Mouse (Mus musculus): ENCODE results near the gene Plekhg3. TPM values are rescaled to one million over a fixed set of nuclear protein-coding genes. Genes with fewer than 3 reads are reported as not detected.

The Plekhg3 gene
- total RNA-seq, 2 experiments from 2014 or later, result 22.9 to 24.4 TPM

GRCm38 (mm10) chr12:76583454-76583853 is 52.8 kb downstream of the Plekhg3 start:
- TF ChIP-seq CTCF (conservative IDR thresholded peaks at IDR 0.05), result no peak
- DNase-seq (ENCODE audit: low spot score in 2 of 2), result no peak
- H3K27ac ChIP-seq, result peak overlapping the region; percentile 64; the same call in 1 of the 2 replicates
- no peak overlapping the region for H3K4me3 ChIP-seq

DNA sequence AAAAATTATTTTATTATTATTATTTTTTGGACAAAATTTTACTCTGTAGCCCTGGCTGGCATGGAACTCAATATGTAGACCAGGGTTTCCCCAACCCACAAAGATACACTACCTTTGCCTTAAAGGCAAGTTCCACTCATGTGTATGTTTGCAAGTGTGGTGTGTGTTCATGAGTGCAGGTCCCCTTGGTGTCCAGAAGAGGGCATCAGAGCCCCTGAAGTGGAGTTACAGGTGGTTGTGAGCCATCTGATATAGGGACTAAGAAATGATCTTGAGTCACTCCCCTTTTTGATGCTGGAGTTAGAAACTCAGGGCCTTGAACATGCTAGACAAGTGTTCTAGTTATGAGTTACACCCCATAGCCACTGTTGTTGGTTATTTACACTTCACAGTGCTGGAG is 54.3 kb downstream of the Plekhg3 start:
- Histone ChIP-seq H3K4me3 (no peak overlapping the region), H3K27ac (no peak overlapping the region)
- TF ChIP-seq CTCF (conservative IDR thresholded peaks at IDR 0.05), result peak; percentile 59
- DNase-seq (ENCODE audit: low spot score in 2 of 2), result no peak

DNA sequence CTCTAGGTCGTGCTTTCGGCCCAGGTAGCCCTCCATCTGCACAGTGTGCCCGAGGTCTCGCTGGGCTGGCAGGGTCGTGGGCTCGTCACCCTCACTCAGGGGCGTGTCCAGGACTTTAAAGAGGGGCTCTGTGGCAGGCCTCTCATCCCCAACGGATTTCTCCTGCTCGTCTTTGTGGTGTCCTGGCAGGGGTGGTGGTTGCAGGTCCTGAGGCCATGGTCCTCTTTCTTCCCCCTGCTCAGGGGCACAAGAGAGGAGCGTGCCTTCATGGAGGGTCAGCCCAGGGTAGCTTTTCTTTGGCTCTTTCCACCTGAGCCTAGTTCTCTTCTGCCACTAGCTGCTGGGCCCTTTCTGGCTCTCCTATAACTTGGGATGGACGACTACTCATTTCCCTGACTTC is 56.7 kb downstream of the Plekhg3 start:
- TF ChIP-seq CTCF (conservative IDR thresholded peaks at IDR 0.05), result no peak
- no peak for DNase-seq (ENCODE audit: low spot score in 2 of 2)
- Histone ChIP-seq H3K4me3 (no peak overlapping the region), H3K27ac (no peak overlapping the region)

DNA sequence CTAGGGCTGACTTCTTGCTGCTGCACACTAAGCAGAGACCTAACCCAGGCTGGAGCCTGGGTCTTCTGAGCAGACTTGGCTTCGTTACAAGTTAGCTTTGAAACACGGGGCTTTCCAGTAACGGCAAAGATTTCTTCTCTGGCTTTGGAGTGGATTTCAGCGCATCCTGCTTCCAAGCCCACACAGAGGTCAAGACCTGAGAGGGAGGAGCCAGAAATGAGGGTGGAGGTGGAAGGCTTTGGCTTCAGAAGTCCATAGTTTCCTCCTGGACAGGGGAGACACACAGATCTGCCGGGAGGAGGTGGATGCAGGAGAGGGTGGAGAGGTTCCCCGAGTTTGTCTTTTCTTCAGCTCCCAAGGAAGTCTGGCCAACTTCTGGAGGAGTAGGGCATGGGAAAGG is 58.8 kb downstream of the Plekhg3 start:
- no peak overlapping the region for H3K4me3 ChIP-seq
- no peak overlapping the region for H3K27ac ChIP-seq
- TF ChIP-seq CTCF (conservative IDR thresholded peaks at IDR 0.05), result no peak
- no peak for DNase-seq (ENCODE audit: low spot score in 2 of 2)

- no peak for DNase-seq (ENCODE audit: low spot score in 2 of 2)
- TF ChIP-seq CTCF (conservative IDR thresholded peaks at IDR 0.05), result no peak
- no peak overlapping the region for H3K4me3 ChIP-seq
These were observed 60.3 kb downstream of the Plekhg3 start for GRCm38 (mm10) chr12:76591037-76591436.

DNA sequence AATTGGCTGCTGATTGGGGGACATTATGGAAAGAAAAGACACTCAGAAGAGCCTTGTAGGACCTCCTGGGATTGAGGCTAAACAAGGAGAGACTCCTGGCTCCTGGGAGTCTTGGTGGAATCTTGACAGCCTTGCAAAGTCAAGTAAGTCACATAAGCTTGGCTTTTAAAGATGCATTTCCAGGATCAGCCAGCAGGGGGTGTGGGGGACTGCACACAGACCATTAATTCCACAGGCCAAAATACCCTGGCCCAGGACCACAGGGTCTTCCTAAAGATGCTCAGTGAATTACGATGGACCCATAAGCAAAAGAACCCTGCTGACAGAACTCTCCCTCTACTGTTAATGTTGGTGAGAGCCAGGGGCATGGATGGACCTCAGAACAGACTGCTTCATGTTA is 61.5 kb downstream of the Plekhg3 start:
- peak in 1 of 2 experiments; percentile 61 for DNase-seq (ENCODE audit: low spot score in 2 of 2)
- H3K27ac ChIP-seq, result no peak overlapping the region; the same call in 1 of the 2 replicates
- no peak overlapping the region for H3K4me3 ChIP-seq
- peak; percentile 87 for TF ChIP-seq CTCF (conservative IDR thresholded peaks at IDR 0.05)

More at GRCm38 (mm10) chr12:76591037-76591436, 60.3 kb downstream of the Plekhg3 start:
- no peak overlapping the region for H3K27ac ChIP-seq

- Histone ChIP-seq H3K27ac (peak overlapping the region; percentile 86; the same call in 1 of the 2 replicates), H3K4me3 (no peak overlapping the region)
- TF ChIP-seq CTCF (conservative IDR thresholded peaks at IDR 0.05), result no peak
- DNase-seq (ENCODE audit: low spot score in 2 of 2), result no peak
These were observed 62.6 kb downstream of the Plekhg3 start for GRCm38 (mm10) chr12:76593254-76593653.

- peak; percentile 68 to 78 for DNase-seq (ENCODE audit: low spot score in 2 of 2)
- Histone ChIP-seq H3K27ac (peak overlapping the region; percentile 86), H3K4me3 (no peak overlapping the region)
- TF ChIP-seq CTCF (conservative IDR thresholded peaks at IDR 0.05), result no peak
These were observed 63.2 kb downstream of the Plekhg3 start for GRCm38 (mm10) chr12:76593839-76594322.

DNA sequence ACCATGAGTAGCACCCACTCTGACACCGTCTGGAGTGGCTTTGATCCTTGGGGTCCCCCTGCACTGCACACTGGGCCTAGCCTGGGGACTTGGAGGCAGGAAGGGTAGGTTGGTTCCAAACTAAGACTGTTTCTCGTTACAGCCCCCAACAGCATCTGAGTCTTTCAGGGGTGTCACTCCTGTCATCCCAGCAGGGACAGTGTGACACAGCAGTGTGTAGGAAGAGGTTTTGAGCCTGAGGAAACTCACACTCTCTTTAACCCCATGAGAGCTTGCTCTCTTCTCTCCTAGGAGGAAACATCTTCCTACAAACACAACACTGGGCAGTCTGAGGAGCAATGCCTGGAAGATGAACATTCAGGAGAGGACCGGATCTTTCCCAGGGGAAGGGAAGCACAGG is 63.9 kb downstream of the Plekhg3 start:
- no peak for TF ChIP-seq CTCF (conservative IDR thresholded peaks at IDR 0.05)
- H3K27ac ChIP-seq, result peak overlapping the region; percentile 86
- no peak for DNase-seq (ENCODE audit: low spot score in 2 of 2)
- no peak overlapping the region for H3K4me3 ChIP-seq

- TF ChIP-seq CTCF (conservative IDR thresholded peaks at IDR 0.05), result no peak
- H3K27ac ChIP-seq, result peak overlapping the region; percentile 86
- no peak overlapping the region for H3K4me3 ChIP-seq
- peak; percentile 48 to 83 for DNase-seq (ENCODE audit: low spot score in 2 of 2)
These were observed 65.1 kb downstream of the Plekhg3 start for GRCm38 (mm10) chr12:76595830-76596229.

DNA sequence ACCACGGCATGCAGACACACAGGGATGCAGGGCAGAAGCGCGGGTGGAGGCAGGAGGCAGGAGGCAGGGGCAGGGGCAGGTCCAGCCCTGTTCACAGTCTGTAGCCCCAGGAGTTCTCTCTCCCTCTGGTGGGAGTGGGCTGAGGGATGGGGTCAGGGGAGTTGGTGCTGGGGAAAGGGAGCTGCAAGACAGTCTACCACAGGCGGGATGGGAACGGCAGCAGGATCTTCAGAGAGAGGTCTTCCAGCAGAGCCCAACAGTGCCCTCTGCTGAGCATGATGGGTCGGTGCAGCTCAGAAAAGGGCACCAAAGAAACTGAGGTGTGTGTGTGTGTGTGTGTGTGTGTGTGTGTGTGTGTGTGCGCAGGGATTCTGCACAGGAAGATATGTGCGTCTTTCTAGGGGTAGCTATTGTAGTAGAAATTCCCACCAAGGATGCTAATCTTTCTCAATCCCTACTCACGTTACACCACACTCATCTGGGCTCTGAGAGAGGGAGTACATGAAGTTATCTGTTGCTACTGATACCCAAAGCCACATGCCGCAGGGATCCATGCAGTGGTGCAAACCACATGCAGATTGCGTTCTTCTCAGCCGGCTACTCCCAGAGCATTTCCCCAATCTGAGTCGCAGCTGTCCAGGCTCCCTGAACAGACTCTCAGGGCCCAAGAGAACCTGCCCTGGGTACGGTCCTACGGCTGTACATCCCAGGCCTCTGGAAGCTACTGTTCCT is 65.8 kb downstream of the Plekhg3 start:
- peak; percentile 72 to 80 for DNase-seq (ENCODE audit: low spot score in 2 of 2)
- TF ChIP-seq CTCF (conservative IDR thresholded peaks at IDR 0.05), result peak; percentile 74
- Histone ChIP-seq H3K27ac (peak overlapping the region; percentile 86), H3K4me3 (no peak overlapping the region)

DNA sequence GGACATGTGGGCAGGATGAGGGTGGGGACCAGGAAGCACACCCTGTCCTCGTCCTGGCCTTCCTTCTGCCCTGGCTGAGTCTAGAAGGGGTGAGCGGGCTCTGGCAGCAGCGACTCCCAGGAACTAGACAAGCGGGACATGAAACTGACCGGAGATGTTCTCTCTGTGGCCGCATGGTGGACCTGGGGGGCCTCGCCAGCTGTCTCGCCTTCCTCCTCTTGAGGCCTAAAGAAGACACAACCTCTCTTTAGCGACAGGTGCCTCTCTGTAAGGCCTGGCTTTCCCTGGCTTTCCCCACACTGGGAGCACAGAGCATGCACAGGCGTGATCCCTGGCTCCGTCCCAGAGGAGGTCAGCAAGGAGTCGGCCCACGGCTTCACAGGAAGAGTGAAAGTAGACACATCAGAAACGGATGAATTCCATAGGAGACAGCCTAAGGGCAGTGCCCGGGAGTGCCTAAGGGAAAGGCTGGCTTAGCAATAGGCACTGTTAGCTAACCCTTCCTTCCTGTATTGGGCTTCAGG is 66.9 kb downstream of the Plekhg3 start:
- no peak for TF ChIP-seq CTCF (conservative IDR thresholded peaks at IDR 0.05)

GRCm38 (mm10) chr12:76598196-76598928 is 67.7 kb downstream of the Plekhg3 start:
- H3K27ac ChIP-seq, result peak overlapping the region; percentile 61; the same call in 1 of the 2 replicates
- DNase-seq (ENCODE audit: low spot score in 2 of 2), result no peak
- TF ChIP-seq CTCF (conservative IDR thresholded peaks at IDR 0.05), result no peak

More for the DNA sequence above, 66.9 kb downstream of the Plekhg3 start:
- peak overlapping the region; percentile 61; the same call in 1 of the 2 replicates for H3K27ac ChIP-seq
- DNase-seq (ENCODE audit: low spot score in 2 of 2), result no peak
- H3K4me3 ChIP-seq, result no peak overlapping the region

More at GRCm38 (mm10) chr12:76598196-76598928, 67.7 kb downstream of the Plekhg3 start:
- H3K4me3 ChIP-seq, result no peak overlapping the region
